In the genomic region with DNA sequence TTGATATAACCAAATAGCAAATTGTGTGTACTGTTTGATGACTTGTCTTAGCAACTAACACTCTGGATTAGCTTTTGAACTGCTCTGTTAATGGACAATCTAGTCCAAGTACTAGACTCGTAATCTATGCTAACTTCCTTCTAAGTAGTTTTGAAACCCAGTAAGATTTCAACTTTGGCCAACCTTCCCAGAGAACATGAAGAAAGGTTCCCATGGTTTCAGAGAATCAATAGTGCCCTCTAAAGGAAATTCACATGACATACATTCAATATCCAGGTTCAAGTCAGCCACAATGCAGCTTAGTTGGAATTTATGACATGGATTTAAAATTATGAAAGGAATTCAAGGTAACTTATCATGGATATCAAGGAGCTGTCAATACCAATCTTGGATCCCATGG, we compare ENCODE assay signal across 13 mouse cellular contexts.
DNase-seq lines count a peak whose midpoint lies in the region; ATAC-seq and TF ChIP-seq lines count a peak whose summit lies in the region.
"Had no signal": no experiment of that assay in that cellular context is flagged by ENCODE, and none has a peak within 500 bp of the region (broad histone marks: within the 10 kb centered on the region; RNA-seq: fewer than 3 reads in every experiment).

No protein-coding gene starts in this region.

- intact Hi-C loops in left cerebral cortex, postnatal 14 days (cut with DNase I): loop anchor here (5.0 kb wide), 1 partner anchor 399 kb away; no protein-coding TSS in a partner anchor

- ATAC-seq in frontal cortex, adult (ENCODE audit: low TSS enrichment): peak; percentile 95
- ATAC-seq in limb, embryonic 14.5 days (ENCODE audit: low FRiP score, low read depth): no peak
- peak; percentile 65 for ATAC-seq in megakaryocyte progenitor cell, adult 5-6 weeks (replicated peaks; ENCODE audit: poor library complexity)
- ATAC-seq in monocyte, adult 5-6 weeks (replicated peaks; ENCODE audit: insufficient number of reproducible peaks, low FRiP score, low TSS enrichment, poor library complexity, severe bottlenecking): no peak

- H3K4me2 ChIP-seq in limb, embryonic 14.5 days (replicated peaks; ENCODE audit: low read depth, low read length, severe bottlenecking): no peak overlapping the region
- H3K4me2 ChIP-seq: embryonic facial prominence, embryonic 12.5 days; heart, embryonic 13.5 days had no signal

- no peaks in the 10 kb centered on the region for H3K9me3 ChIP-seq in limb, embryonic 14.5 days (ENCODE audit: control insufficient read depth, low read length)
- no peaks in the 10 kb centered on the region for H3K9me3 ChIP-seq in limb, embryonic 10.5 days (replicated peaks)
- H3K9me3 ChIP-seq: embryonic facial prominence, embryonic 12.5 days; heart, embryonic 13.5 days had no signal

- no peak for TF ChIP-seq POLR2A in limb, embryonic 14.5 days (IDR thresholded peaks at IDR 0.05; ENCODE audit: borderline replicate concordance, extremely low read depth, insufficient read depth, insufficient read length)

- H3K27ac ChIP-seq in limb, embryonic 14.5 days (replicated peaks; ENCODE audit: low read depth, low read length): no peak overlapping the region
- H3K27ac ChIP-seq in limb, embryonic 10.5 days: no peak overlapping the region
- H3K27ac ChIP-seq: embryonic facial prominence, embryonic 12.5 days; heart, embryonic 13.5 days had no signal

- no peak overlapping the region for H3K9ac ChIP-seq in limb, embryonic 14.5 days (ENCODE audit: low read depth, low read length, severe bottlenecking)
- H3K9ac ChIP-seq: embryonic facial prominence, embryonic 12.5 days; heart, embryonic 13.5 days had no signal

- DNase-seq in frontal cortex, postnatal 10 days (ENCODE audit: low spot score in 2 of 2): no peak
- DNase-seq in limb, embryonic 14.5 days (ENCODE audit: low spot score): peak; percentile 71
- DNase-seq in limb, embryonic 10.5 days (ENCODE audit: low spot score): no peak
- peak; percentile 39 for DNase-seq in NIH3T3 (ENCODE audit: low read depth)
- no peak for DNase-seq in left cerebral cortex, postnatal 14 days (ENCODE audit: low spot score in 2 of 2)
- DNase-seq: kidney, adult 18-20 months; lung, adult 18-20 months; thymus, postnatal 36 days had no signal

- no peaks in the 10 kb centered on the region for H3K36me3 ChIP-seq in limb, embryonic 14.5 days (ENCODE audit: control insufficient read depth, insufficient read depth, low read length)
- H3K36me3 ChIP-seq in limb, embryonic 10.5 days: no peaks in the 10 kb centered on the region
- H3K36me3 ChIP-seq: embryonic facial prominence, embryonic 12.5 days; heart, embryonic 13.5 days had no signal

- H3K4me1 ChIP-seq in limb, embryonic 14.5 days (ENCODE audit: control insufficient read depth, insufficient read depth, low read length): no peaks in the 10 kb centered on the region
- no peaks in the 10 kb centered on the region for H3K4me1 ChIP-seq in limb, embryonic 10.5 days
- H3K4me1 ChIP-seq: embryonic facial prominence, embryonic 12.5 days had no signal

- WGBS in limb, embryonic 14.5 days: 15% methylated on average over 1 of the region's 1 CpGs
- WGBS in limb, embryonic 10.5 days: 67% methylated on average over 1 of the region's 1 CpGs

- H3K27me3 ChIP-seq in limb, embryonic 14.5 days (ENCODE audit: control insufficient read depth, insufficient read depth, low read length): no peaks in the 10 kb centered on the region; the same call in 1 of the 2 replicates
- no peaks in the 10 kb centered on the region for H3K27me3 ChIP-seq in limb, embryonic 10.5 days (ENCODE audit: low read depth, poor library complexity, severe bottlenecking)
- H3K27me3 ChIP-seq: embryonic facial prominence, embryonic 12.5 days had no signal

- no peak overlapping the region for H3K4me3 ChIP-seq in limb, embryonic 14.5 days (replicated peaks; ENCODE audit: low read length)
- H3K4me3 ChIP-seq in limb, embryonic 10.5 days: no peak overlapping the region
- H3K4me3 ChIP-seq: embryonic facial prominence, embryonic 12.5 days; heart, embryonic 13.5 days had no signal

Comparison
In these comparisons a context has a peak if more than half of its experiments do, and no peak if none do; other contexts are left out.
1. DNase-seq: peak in limb, embryonic 14.5 days (single experiment) and NIH3T3 (single experiment); none in frontal cortex, postnatal 10 days (0 of 2), limb, embryonic 10.5 days (single experiment) and left cerebral cortex, postnatal 14 days (0 of 2).
2. ATAC-seq: peak in frontal cortex, adult (single experiment) and megakaryocyte progenitor cell, adult 5-6 weeks (single experiment); none in limb, embryonic 14.5 days (single experiment) and monocyte, adult 5-6 weeks (single experiment).